Mouse (Mus musculus) intestine, embryonic 14.5 days (tissue): ENCODE results near the gene Ttll7. TPM values are rescaled to one million over a fixed set of nuclear protein-coding genes. Genes with fewer than 3 reads are reported as not detected.
A peak's percentile ranks its signal among the peaks of the same experiment; 100 is the strongest.

Experiments used
- ATAC-seq: fragments of 200-750 bp; cut with Nextera tagmentation; replicated peaks from 2 replicates; pipeline ENCODE4 v1.8.0; 2017; ENCODE audit warnings: low read depth, moderate number of reproducible peaks, moderate TSS enrichment, moderate library complexity; ENCODE audit not compliant: low FRiP score, low TSS enrichment
- DNase-seq: peaks from one replicate; pipeline ENCODE4 v3.0.0-alpha.2; 2018; ENCODE audit warnings: low spot score
- H3K27ac ChIP-seq: fragments of 300-500 bp; sonication (generic); 2 replicates; pipeline ENCODE4 v1.5.1; 2014; ENCODE audit warnings: low read depth, mild to moderate bottlenecking, control low read depth
- H3K27me3 ChIP-seq: fragments of 300-500 bp; sonication (generic); replicated peaks from 2 replicates; pipeline ENCODE4 v1.6.1; 2014; ENCODE audit warnings: low read length, control low read depth; ENCODE audit not compliant: control insufficient read depth, insufficient read depth
- H3K36me3 ChIP-seq: fragments of 300-500 bp; sonication (generic); 2 replicates; pipeline ENCODE4 v1.6.1; 2014; ENCODE audit warnings: low read length, control low read depth; ENCODE audit not compliant: control insufficient read depth, insufficient read depth
- H3K4me1 ChIP-seq: fragments of 300-500 bp; sonication (generic); replicated peaks from 2 replicates; pipeline ENCODE4 v1.6.1; 2014; ENCODE audit warnings: low read length, control low read depth, mixed read lengths; ENCODE audit not compliant: control insufficient read depth, insufficient read depth
- H3K4me2 ChIP-seq: fragments of 300-500 bp; sonication (generic); 2 replicates; pipeline ENCODE4 v1.6.1; 2014; ENCODE audit warnings: low read length
- H3K4me3 ChIP-seq: fragments of 300-500 bp; sonication (generic); 2 replicates; pipeline ENCODE4 v1.5.1; 2014; ENCODE audit warnings: low read depth, low read length, control low read depth, mixed read lengths
- H3K9ac ChIP-seq: fragments of 300-500 bp; sonication (generic); 2 replicates; pipeline ENCODE4 v1.6.1; 2014; ENCODE audit warnings: mild to moderate bottlenecking, low read length
- H3K9me3 ChIP-seq: fragments of 300-500 bp; sonication (generic); 2 replicates; pipeline ENCODE4 v1.6.1; 2016; ENCODE audit warnings: low read length, control low read depth; ENCODE audit not compliant: control insufficient read depth
- WGBS: fragments of 180-500 bp; shearing (Covaris S2); extraction: QIAGEN DNeasy Blood & Tissue Kit; methylation state at CpG from one replicate; pipeline ENCODE4 v1.1.7; 2014; 5-methylcytosine and 5-hydroxymethylcytosine counted together
- polyA plus RNA-seq: library from polyadenylated mRNA; unstranded; fragments of >200 nt; fragmentation: Nextera tagmentation; extraction: Ambion mirVana; gene quantifications from 2 replicates; pipeline ENCODE4 v1.2.1, GENCODE M21; 2014

Ttll7 gene
- polyA plus RNA-seq, 1 experiment from 2014 or later = 2.1 TPM

GRCm38 (mm10) chr3:146993834-146994669 lies 141.9 kb downstream of the Ttll7 start:
- 36% methylated on average over 26 of the region's 26 CpGs for WGBS
- no peaks in the 10 kb centered on the region for H3K27me3 ChIP-seq
- DNase-seq (peak; percentile 72), ATAC-seq (no peak)
- H3K9me3 ChIP-seq = no peaks in the 10 kb centered on the region
- H3K4me2 ChIP-seq = peak overlapping the region; percentile 34
- peak overlapping the region; percentile 66 for H3K27ac ChIP-seq
- H3K4me1 ChIP-seq = no peaks in the 10 kb centered on the region
- peak overlapping the region; percentile 18 for H3K4me3 ChIP-seq
- 0 out of 2 replicates have a peak overlapping the region, but pooled peaks have one; percentile 11 for H3K9ac ChIP-seq
- H3K36me3 ChIP-seq = no peaks in the 10 kb centered on the region

- ATAC-seq (no peak), DNase-seq (no peak)
- no peaks in the 10 kb centered on the region for H3K36me3 ChIP-seq
- no peak overlapping the region for H3K27ac ChIP-seq
- H3K9me3 ChIP-seq = no peaks in the 10 kb centered on the region
- no peaks in the 10 kb centered on the region for H3K4me1 ChIP-seq
- peak overlapping the region; percentile 34; the same call in 1 of the 2 replicates for H3K4me2 ChIP-seq
- no peak overlapping the region for H3K4me3 ChIP-seq
- 65% methylated on average over 15 of the region's 15 CpGs for WGBS
- no peak overlapping the region for H3K9ac ChIP-seq
- no peaks in the 10 kb centered on the region for H3K27me3 ChIP-seq
These were observed 142.7 kb downstream of the Ttll7 start for GRCm38 (mm10) chr3:146994670-146995415.

GRCm38 (mm10) chr3:146999148-146999547 lies 147.0 kb downstream of the Ttll7 start:
- Histone ChIP-seq H3K4me3 (no peak overlapping the region), H3K9ac (no peak overlapping the region), H3K27me3 (no peaks in the 10 kb centered on the region), H3K4me1 (no peaks in the 10 kb centered on the region), H3K36me3 (no peaks in the 10 kb centered on the region), H3K27ac (no peak overlapping the region), H3K9me3 (no peaks in the 10 kb centered on the region), H3K4me2 (no peak overlapping the region)
- DNase-seq = no peak
- ATAC-seq = no peak
- 60% methylated on average over 2 of the region's 2 CpGs for WGBS

- Histone ChIP-seq H3K27me3 (no peaks in the 10 kb centered on the region), H3K9ac (no peak overlapping the region), H3K9me3 (no peaks in the 10 kb centered on the region), H3K36me3 (no peaks in the 10 kb centered on the region), H3K4me1 (no peaks in the 10 kb centered on the region), H3K27ac (no peak overlapping the region), H3K4me3 (no peak overlapping the region), H3K4me2 (no peak overlapping the region)
- no peak for DNase-seq
- 65% methylated on average over 3 of the region's 3 CpGs for WGBS
- ATAC-seq = no peak
These were observed 148.8 kb downstream of the Ttll7 start for GRCm38 (mm10) chr3:147000963-147001362.

GRCm38 (mm10) chr3:147001557-147001956 lies 149.4 kb downstream of the Ttll7 start:
- Histone ChIP-seq H3K9me3 (no peaks in the 10 kb centered on the region), H3K36me3 (no peaks in the 10 kb centered on the region), H3K4me2 (no peak overlapping the region), H3K9ac (no peak overlapping the region), H3K27me3 (no peaks in the 10 kb centered on the region), H3K4me1 (no peaks in the 10 kb centered on the region), H3K4me3 (no peak overlapping the region), H3K27ac (no peak overlapping the region)
- WGBS = 76% methylated on average over 3 of the region's 3 CpGs
- DNase-seq (no peak), ATAC-seq (no peak)

GRCm38 (mm10) chr3:147016506-147016905 lies 164.3 kb downstream of the Ttll7 start:
- Histone ChIP-seq H3K36me3 (no peaks in the 10 kb centered on the region), H3K27ac (no peak overlapping the region)

GRCm38 (mm10) chr3:147019506-147019905 lies 167.3 kb downstream of the Ttll7 start:
- no peak for ATAC-seq
- no peak for DNase-seq
- WGBS = 63% methylated on average over 5 of the region's 5 CpGs

More at GRCm38 (mm10) chr3:147016506-147016905, 164.3 kb downstream of the Ttll7 start:
- no peaks in the 10 kb centered on the region for H3K27me3 ChIP-seq
- no peaks in the 10 kb centered on the region for H3K9me3 ChIP-seq
- DNase-seq (no peak), ATAC-seq (no peak)
- WGBS = 90% methylated on average over 6 of the region's 6 CpGs
- H3K4me1 ChIP-seq = no peaks in the 10 kb centered on the region
- H3K9ac ChIP-seq = no peak overlapping the region
- no peak overlapping the region for H3K4me2 ChIP-seq
- no peak overlapping the region for H3K4me3 ChIP-seq

GRCm38 (mm10) chr3:147026248-147026647 lies 174.1 kb downstream of the Ttll7 start:
- no peak overlapping the region for H3K27ac ChIP-seq
- no peak for DNase-seq
- H3K9ac ChIP-seq = no peak overlapping the region
- no peaks in the 10 kb centered on the region for H3K27me3 ChIP-seq
- no peak for ATAC-seq
- no peaks in the 10 kb centered on the region for H3K9me3 ChIP-seq
- H3K4me1 ChIP-seq = no peaks in the 10 kb centered on the region
- 89% methylated on average over 5 of the region's 5 CpGs for WGBS
- no peak overlapping the region for H3K4me3 ChIP-seq
- no peaks in the 10 kb centered on the region for H3K36me3 ChIP-seq
- no peak overlapping the region for H3K4me2 ChIP-seq

More at GRCm38 (mm10) chr3:147019506-147019905, 167.3 kb downstream of the Ttll7 start:
- Histone ChIP-seq H3K4me2 (no peak overlapping the region), H3K4me1 (no peaks in the 10 kb centered on the region), H3K4me3 (no peak overlapping the region), H3K36me3 (no peaks in the 10 kb centered on the region), H3K27me3 (no peaks in the 10 kb centered on the region), H3K9me3 (no peaks in the 10 kb centered on the region), H3K27ac (no peak overlapping the region), H3K9ac (no peak overlapping the region)
